Mouse (Mus musculus): ENCODE data around the gene Adgrv1.

GRCm38 (mm10) chr13:81280650-81281229, 352.2 kb downstream of the Adgrv1 start:
- no peak for TF ChIP-seq CTCF (IDR thresholded peaks at IDR 0.05; ENCODE audit: low read depth, low read length)
- no peak for TF ChIP-seq EP300 (IDR thresholded peaks at IDR 0.05; ENCODE audit: insufficient read depth, low read depth, low read length)

Measured in ES-Bruce4 (cell line).